ENCODE assay signal across 25 mouse cellular contexts in the genomic region with DNA sequence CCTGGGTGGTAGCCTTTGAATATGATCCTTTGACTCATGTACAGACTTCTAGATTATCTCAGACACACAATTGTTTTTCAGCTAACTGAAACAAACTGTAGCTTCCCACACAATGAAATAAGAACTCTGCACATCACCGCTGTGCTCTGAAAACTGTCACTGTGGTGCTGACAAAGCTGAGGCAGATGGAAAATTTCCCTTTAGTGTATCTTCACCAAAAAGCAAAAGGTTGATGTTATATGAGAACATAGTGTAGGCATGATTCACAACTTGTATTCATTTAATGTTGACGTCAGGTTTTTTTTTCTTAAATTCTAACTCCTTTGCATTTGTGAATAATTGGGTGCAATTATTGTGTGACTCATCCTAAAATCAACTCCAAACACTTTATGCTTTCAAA.
DNase-seq lines count a peak whose midpoint lies in the region; TF ChIP-seq lines count a peak whose summit lies in the region.
"Had no signal": no experiment of that assay in that cellular context is flagged by ENCODE, and none has a peak within 500 bp of the region (broad histone marks: within the 10 kb centered on the region; RNA-seq: fewer than 3 reads in every experiment).

No protein-coding gene starts in this region.

- no peak overlapping the region for H3K4me3 ChIP-seq in left cerebral cortex, adult 2 months
- H3K4me3 ChIP-seq in embryonic fibroblast, embryonic 13.5 days (ENCODE audit: insufficient read depth, low read length) = no peak overlapping the region
- H3K4me3 ChIP-seq in limb, embryonic 10.5 days = no peak overlapping the region
- H3K4me3 ChIP-seq: embryonic facial prominence, embryonic 10.5 days; embryonic facial prominence, embryonic 13.5 days; forebrain, embryonic 10.5 days; forebrain, embryonic 13.5 days; heart, embryonic 12.5 days; heart, embryonic 15.5 days; hindbrain, embryonic 10.5 days; hindbrain, embryonic 13.5 days had no signal

- no peaks in the 10 kb centered on the region for H3K9me3 ChIP-seq in limb, embryonic 10.5 days (replicated peaks)
- H3K9me3 ChIP-seq: embryonic facial prominence, embryonic 10.5 days; embryonic facial prominence, embryonic 13.5 days; forebrain, embryonic 10.5 days; forebrain, embryonic 13.5 days; heart, embryonic 12.5 days; heart, embryonic 15.5 days; hindbrain, embryonic 10.5 days; hindbrain, embryonic 13.5 days had no signal

- H3K27ac ChIP-seq in left cerebral cortex, adult 2 months = peak overlapping the region; percentile 62; the same call in 1 of the 2 replicates
- H3K27ac ChIP-seq in embryonic fibroblast, embryonic 13.5 days (ENCODE audit: insufficient read depth, low read length) = peak overlapping the region; percentile 26; the same call in 1 of the 2 replicates
- no peak overlapping the region for H3K27ac ChIP-seq in limb, embryonic 10.5 days
- H3K27ac ChIP-seq: embryonic facial prominence, embryonic 10.5 days; embryonic facial prominence, embryonic 13.5 days; forebrain, embryonic 10.5 days; forebrain, embryonic 13.5 days; heart, embryonic 15.5 days; hindbrain, embryonic 10.5 days; hindbrain, embryonic 13.5 days had no signal

- intact Hi-C loops in left cerebral cortex, adult 2 months (cut with DNase I) = loop anchor here (10.0 kb wide), 1 partner anchor 104 kb away; no protein-coding TSS in a partner anchor

- H3K36me3 ChIP-seq in limb, embryonic 10.5 days = no peaks in the 10 kb centered on the region
- H3K36me3 ChIP-seq: embryonic facial prominence, embryonic 10.5 days; embryonic facial prominence, embryonic 13.5 days; forebrain, embryonic 10.5 days; heart, embryonic 12.5 days; heart, embryonic 15.5 days; hindbrain, embryonic 10.5 days; hindbrain, embryonic 13.5 days had no signal

- no peaks in the 10 kb centered on the region for H3K27me3 ChIP-seq in limb, embryonic 10.5 days (ENCODE audit: low read depth, poor library complexity, severe bottlenecking)
- H3K27me3 ChIP-seq: embryonic facial prominence, embryonic 13.5 days; forebrain, embryonic 13.5 days; heart, embryonic 12.5 days; heart, embryonic 15.5 days; hindbrain, embryonic 13.5 days had no signal

- peaks cover 3% of the 10 kb centered on the region; the same call in 1 of the 2 replicates for H3K4me1 ChIP-seq in embryonic fibroblast, embryonic 13.5 days (ENCODE audit: control insufficient read depth, insufficient read depth, low read length)
- H3K4me1 ChIP-seq in limb, embryonic 10.5 days = no peaks in the 10 kb centered on the region
- H3K4me1 ChIP-seq: embryonic facial prominence, embryonic 10.5 days; forebrain, embryonic 10.5 days; forebrain, embryonic 13.5 days; heart, embryonic 12.5 days; heart, embryonic 15.5 days; hindbrain, embryonic 10.5 days; hindbrain, embryonic 13.5 days had no signal

- WGBS in limb, embryonic 10.5 days = 95% methylated on average over 2 of the region's 2 CpGs

- no peak for DNase-seq in left cerebral cortex, adult 2 months (ENCODE audit: extremely low spot score in 1 of 2, low spot score in 2 of 2)
- no peak for DNase-seq in left cerebral cortex, adult 11 months (ENCODE audit: low spot score)
- peak; percentile 80 for DNase-seq in brain, adult 2 months (ENCODE audit: low read depth, low spot score)
- peak; percentile 63 for DNase-seq in telencephalon, adult 2 months (ENCODE audit: low read depth, low spot score)
- DNase-seq in limb, embryonic 10.5 days (ENCODE audit: low spot score) = no peak
- DNase-seq in cerebellum, adult 11 months = no peak
- DNase-seq: adrenal gland, adult 8-10 months; adrenal gland, postnatal 25 days; cerebellum, adult 2 months; cerebellum, adult 9-11 months; cerebellum, postnatal 25 days; embryo, embryonic 11 days; gastrocnemius, postnatal 25 days; heart, adult 18-20 months; heart, postnatal 10 days; heart, postnatal 36 days had no signal

- TF ChIP-seq POLR2A in embryonic fibroblast, embryonic 13.5 days (IDR thresholded peaks at IDR 0.05; ENCODE audit: low read depth, low read length) = no peak

- TF ChIP-seq CTCF in left cerebral cortex, adult 2 months (IDR thresholded peaks at IDR 0.05) = no peak
- no peak for TF ChIP-seq CTCF in embryonic fibroblast, embryonic 13.5 days (IDR thresholded peaks at IDR 0.05; ENCODE audit: borderline replicate concordance, insufficient read depth, low read length)

Comparison
In these comparisons a context has a peak if more than half of its experiments do, and no peak if none do; other contexts are left out.
1. DNase-seq: peak in brain, adult 2 months (single experiment) and telencephalon, adult 2 months (single experiment); none in left cerebral cortex, adult 2 months (0 of 2), left cerebral cortex, adult 11 months (single experiment), limb, embryonic 10.5 days (single experiment) and cerebellum, adult 11 months (single experiment).